Mouse (Mus musculus) ES-CJ7 (cell line): Measurements from ENCODE around the gene Arhgap23.

Experiments used
- DNase-seq: peaks from one replicate; pipeline ENCODE4 v3.0.0; 2011; ENCODE audit warnings: low read depth, low spot score

Gene Arhgap23

DNA sequence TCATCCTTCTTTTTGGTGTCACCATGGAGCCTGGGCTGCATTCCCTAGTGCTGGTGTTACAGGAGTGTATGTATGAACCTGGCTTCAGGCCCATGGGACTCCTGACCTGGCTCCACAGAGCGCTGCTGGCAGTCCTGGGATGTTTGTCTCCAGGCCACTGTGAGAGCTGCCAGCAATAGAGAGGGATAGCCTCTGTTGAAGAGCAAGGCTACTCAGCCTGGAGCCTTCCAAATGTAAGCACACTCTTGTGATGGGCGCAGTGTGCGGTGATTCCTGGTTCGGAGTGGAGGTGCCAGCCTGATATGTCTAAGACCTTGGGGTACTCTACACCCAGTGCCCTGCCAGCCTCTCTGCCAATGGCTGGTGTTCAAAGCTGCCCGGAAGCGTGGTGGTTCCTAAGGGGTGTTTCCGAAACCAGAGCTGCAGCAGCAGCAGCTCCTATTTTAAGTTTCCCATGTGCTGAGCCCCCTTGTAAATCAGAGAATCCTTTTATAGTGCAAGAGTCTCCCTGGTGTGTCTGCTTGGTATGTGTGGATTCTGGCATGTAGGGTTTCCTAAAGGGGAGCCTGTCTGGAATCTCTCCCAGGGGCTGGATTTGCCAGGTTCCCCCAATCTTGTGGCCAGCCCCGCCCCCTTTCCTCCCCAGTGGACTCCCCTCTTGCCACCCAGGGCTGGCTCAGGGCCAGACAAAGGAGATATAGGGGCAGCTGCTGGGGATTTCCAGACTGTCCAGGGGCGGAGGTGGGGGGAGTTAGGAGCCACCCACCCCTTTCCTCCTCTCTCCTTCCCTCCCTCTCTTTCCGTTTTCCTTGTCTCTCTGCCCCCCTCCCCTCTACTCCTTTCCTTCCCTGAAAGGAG lies 9.0 kb upstream of the Arhgap23 start:
- DNase-seq, result peak; percentile 7

DNA sequence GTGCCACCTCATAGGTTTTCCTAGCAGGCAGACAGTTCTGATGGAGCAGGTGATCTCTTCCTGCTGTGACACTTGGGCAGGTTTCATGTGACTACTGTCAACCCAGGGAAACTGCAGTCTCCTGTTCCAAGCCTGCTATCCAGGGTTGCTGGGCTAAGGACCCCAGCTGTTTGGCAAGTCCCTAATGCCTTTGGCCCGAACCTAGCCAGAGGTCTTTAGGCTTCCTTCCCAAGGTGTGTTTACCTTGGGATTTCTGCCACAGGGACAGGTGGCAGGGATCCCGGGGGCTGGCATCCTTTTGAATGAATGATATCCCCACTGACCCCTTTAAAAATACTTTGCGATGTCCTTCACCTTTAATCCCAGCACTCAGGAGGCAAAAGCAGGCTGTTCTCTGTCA lies 7.9 kb upstream of the Arhgap23 start:
- DNase-seq, result peak; percentile 9

DNA sequence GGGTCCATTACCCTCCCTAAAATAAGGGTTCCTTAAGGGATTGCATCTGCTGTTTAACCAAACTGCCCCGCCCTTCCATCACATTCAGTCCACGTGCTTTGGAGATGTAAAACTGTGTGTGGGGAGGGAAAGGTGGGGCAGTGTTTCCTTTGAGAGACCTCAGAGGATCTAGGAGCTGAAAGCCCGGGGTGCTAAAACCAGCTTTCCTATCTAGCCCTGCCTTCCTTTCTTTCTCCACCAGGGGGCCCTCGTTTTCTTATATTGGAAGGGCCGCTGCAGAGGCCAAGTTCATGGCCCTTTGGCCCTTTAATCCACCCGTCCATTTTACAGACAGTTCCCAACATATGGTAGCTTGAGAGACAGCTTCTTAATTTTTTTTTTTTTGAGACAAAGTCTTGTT lies 7.2 kb upstream of the Arhgap23 start:
- DNase-seq, result peak; percentile 94

DNA sequence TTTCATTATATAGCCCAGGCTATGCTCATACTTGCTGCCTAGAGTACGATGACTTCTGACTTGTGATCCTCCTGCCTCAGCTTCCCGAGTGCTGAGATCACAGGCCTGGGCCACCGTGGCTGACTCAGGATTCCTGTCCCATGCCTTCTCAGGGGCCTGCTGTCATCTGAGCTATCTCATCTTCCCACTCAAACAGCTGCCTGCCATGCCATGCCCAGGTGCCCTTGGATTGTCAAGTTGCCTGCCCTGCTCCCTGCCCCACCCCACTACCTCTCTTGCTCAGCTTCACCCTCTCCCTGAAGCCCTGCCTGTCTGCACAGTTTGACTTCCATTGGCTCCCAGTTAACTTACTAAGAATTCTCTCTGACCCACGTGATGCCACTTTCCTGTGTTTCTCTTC lies 4.4 kb upstream of the Arhgap23 start:
- peak; percentile 28 for DNase-seq

DNA sequence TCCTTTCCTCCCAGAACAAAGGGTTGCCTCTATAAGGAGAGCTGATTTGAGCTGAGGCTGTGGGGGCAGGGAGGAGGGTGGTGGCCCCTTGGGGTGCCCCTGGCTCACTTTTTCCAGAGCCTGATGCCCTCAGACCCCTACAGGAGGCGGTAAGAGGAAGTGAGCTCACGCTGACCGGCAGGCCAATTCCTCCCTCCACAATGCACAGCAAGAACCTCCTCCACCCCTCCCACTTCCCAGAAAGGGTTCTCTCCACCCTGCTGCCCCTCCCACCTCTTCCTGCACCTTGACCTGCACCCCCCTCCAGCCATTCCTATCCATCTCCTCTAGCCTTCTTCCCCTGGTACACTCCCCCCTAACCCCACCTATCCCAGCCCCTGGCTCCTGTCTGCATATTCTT lies 3.2 kb upstream of the Arhgap23 start:
- peak; percentile 98 for DNase-seq

DNA sequence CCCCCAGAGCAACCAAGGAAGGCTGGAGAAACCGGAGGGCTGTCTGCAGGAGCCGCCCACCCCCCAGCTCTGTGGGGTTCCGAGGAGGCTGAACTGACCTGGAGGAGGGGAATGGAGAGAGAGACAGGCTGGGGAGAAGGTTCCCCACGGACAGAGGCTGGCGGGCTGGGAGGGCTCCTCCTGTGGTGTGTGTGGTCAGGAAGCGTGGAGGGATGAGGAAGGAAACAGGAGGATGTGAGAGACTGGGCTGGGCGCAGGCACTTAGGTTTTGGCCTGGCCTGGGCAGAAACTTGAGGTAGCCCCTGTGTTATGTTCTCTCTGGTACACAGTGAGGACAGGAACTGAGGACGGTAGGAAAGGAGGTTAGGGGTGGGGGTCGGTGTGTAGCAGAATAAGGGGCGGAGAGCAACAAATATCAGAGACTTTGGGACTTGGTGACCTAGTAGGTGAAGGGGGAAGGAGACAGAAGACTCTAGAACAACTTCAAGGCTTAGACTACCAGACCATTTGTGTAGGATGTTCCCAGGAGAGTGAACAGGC lies 2.5 kb upstream of the Arhgap23 start:
- peak; percentile 72 for DNase-seq

DNA sequence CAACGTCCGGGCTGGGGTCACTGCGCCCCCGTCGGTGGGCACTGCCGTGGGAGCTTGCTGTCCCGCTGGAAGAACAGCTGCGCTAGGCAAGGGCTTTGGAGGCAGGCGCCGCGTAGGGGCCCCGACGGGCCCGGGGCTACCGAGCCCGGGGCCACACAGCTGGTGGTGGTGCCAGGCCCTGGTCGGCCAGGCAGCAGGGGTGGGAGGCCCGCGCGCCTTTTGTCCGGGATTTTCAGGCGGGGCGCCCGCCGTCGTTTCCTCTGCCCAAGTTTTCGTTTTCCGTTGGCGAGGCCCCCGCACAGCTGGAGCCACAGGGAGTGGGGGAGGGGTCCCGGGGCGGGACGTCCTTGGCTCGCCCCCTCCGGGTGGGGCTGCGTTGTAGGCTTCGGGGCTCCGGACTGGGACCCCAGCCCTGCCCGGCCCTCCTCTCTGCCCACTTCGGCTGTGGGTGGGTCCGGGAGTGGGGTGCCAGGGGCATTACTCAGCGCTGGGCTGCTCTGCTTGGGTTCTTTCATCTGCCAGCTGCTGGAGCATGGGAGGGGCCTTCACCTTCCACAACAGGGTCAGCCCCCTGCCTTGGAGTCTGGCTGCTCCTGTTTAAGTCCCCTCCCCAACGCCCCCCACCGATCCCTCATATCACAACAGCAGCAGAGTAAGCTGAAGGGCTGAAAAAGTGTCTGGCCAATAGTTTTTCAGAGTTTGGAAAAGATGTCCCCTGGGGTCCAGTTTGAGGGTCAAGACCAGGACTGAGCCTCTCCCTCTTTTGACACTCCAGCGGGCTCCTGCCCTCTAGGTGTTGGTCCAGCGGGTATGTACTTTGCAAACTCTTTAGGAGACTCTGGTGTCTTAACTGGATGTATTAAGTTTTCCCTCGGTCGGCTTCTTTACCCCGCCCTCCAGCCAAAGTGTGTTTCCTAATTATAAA lies 641 bp downstream of the Arhgap23 start:
- peak; percentile 90 for DNase-seq

DNA sequence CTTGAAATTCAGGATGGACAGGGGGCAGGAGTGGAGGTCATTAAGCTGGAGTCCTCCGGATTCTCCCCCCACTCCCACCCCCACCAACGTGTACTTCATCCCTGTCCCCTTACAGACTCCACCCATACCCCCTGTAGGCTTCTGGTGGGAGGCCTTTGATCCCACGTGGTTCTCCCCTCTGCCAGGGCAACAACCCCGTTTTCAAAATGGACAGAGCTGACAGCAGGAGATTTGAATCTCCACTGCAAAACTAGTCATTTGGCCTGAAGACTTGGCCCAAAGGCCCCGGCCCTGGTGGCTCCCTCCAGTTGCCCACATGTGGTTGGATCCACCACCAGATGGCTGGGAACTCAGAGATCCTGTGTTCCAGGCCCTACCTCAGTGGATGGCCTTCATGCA lies 1.3 kb downstream of the Arhgap23 start:
- no peak for DNase-seq

DNA sequence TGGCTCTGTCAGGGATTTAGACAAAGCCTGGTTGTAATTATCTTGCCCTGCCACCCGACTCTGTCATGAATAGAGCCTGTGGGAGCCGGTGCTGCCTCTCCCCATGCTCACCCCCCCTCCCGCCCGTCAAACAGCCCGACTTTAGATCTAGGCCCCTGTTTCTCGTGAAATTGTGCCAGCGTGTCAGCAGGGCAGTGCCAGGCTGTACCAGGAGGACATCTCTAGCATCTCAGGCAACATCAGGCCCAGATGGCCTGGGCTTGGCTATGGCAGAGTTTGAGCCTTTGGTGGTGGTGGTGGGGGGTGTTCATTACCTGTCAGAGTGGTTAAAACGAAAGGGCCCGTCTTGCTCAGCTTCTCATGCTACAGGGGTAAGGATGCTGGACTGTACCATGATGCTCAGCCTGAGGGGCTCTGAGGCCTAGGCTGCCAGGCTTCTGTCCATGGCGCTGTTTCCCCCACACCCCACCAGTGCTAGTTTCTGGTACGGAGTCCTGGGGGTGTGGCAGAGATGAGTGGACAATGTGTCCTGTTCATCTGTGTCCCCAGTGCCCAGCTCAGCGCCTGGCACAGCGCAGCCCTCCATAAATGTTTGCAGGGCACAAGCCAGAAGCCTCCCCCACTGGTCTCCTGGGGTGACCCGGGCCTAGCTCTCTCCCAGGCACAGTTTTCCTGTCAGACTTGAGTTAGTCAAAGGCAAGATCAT lies 3.7 kb downstream of the Arhgap23 start:
- no peak for DNase-seq

DNA sequence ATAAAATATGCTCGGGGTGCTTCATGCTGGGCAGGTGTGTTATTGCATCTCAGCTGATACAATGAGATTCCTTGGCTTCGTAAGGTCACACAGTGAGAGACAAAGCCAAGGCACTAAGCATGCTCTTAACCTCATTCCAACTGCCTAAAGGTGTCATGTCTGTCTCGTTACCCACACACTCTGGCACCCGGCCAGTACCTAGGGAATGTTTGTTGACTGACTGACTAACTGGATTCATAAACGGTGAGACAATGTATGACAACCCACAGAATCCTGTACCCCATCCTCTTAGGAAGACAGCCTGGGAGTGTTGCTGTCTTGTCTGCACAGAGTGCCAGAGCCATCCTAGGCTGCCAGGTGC lies 4.2 kb downstream of the Arhgap23 start:
- DNase-seq, result no peak

DNA sequence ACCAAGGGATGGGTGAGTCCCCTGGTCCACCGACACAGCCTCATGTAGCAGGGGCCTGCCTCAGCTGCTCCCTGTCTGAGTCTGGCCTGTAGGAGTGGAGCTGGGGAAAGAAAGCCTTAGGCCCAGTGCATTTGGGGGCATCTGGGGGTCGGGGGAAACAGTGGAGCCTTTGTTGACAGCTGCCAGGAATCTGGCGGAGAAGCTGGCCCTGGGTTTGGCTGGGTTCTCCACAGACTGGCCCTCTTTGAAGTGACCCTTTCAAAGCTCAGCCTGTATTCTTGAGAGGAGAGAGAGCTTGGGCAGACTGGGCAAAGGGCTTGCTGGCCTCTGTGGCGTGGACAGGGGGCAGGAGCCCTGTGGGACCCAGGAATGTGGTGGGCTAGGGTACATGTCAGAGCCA lies 7.2 kb downstream of the Arhgap23 start:
- no peak for DNase-seq

DNA sequence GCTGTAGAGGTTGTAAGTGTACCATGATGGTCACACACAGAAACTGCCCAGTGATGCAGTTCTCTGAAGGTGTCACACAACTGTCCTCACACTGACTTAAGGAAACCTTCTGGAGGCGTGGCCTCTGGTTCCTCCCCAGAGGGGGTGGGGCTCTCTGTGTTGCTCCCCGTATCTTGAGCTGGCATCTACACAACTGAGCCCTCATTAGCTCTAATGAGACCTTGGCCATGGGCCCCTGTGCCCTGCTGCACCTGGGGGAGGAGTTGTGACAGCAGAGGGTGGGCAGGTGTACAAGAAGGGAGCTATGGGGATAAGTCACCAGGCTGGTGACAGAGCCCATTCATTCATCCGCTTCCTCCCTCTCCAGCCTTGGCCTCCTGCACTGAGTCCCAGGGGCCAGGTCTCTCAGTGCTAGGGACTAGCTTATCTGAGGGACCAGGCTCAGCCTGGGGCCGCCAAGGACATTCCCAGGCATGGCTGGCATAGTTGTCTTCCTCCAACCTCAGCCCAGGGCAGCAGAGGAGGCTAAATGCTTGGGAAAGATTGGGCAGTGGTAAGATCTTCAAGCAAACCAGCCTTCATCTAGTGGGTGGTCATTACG lies 8.9 kb downstream of the Arhgap23 start:
- no peak for DNase-seq

DNA sequence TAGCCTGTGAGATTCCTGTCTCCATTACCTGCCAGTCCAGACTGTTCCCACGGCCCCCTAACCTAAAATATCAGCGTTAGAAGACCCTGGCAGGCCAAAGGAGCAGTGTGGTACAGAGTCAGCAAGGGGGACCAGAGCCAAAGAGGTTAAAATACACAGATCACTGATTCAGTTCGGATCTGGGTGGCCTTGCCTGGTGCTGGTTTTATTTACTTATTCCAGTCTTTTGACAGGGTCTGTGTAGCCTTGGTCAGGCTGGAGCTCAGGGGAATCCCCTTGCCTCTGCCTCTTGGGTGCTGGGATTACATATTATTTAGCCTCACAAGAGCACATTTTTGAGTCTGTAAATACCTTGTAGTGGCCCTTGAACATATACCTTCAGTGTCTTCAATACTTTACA lies 9.5 kb downstream of the Arhgap23 start:
- no peak for DNase-seq

DNA sequence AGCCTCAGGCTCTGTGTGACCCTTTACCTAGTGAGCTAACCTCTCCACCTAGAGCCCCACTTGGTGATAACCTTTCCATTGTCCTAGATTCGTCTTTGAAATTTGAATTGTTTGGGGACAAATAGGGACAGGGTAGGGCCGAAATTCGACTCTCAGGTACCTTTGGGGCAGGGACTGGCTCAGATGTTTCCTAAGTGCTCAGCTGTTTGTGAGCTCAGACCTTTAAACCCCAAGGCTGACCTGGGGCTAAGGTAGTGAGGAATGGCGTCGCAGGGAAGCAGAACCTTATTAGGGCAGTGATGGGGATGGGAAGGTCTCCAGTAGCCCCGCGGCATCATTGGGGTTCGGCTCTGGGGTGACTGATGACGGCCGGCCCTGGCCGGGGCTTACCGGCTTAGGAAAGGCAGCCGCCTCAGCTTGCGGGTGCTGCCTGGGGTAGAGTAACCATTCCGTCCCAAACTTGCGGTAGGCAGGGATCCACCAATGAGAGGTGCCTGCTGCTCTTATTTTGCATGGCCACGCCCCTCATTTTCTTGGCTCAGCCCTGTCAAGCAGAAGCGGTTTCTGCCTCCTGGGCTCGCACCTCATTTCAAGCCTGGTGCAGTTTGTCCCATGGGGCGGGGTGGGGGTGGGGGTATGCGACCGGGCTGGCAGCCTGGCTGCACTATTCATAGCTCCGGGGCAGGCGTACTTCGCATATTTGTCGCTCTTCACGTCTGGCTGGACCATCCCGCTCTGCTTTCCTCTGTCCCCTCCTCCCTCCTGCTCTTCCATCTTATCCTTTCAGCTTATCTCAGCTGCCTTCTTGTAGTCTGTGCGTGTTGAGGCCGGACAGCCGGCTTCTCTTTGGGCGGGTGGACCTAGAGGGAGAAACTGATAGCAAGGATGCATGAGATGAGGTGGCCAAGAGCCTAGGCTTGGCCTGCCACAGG lies 12.7 kb downstream of the Arhgap23 start:
- peak; percentile 95 for DNase-seq

DNA sequence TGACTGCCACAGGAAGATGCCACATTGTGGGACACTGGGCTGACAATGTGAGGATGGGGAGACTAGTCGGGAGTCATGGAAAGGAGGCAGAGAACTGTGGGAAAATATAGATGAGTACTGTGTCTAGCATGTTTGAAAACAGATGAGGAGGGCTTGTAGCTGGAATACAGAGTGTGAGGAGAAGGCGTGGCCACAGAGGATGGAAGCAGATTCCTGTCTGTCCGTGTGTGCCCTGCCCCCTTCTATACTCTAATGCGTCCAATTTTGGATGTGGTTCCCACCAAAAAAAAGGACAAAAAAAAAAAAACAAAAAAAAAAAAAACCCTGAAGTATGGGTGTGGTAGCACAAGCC lies 13.4 kb downstream of the Arhgap23 start:
- DNase-seq, result no peak

DNA sequence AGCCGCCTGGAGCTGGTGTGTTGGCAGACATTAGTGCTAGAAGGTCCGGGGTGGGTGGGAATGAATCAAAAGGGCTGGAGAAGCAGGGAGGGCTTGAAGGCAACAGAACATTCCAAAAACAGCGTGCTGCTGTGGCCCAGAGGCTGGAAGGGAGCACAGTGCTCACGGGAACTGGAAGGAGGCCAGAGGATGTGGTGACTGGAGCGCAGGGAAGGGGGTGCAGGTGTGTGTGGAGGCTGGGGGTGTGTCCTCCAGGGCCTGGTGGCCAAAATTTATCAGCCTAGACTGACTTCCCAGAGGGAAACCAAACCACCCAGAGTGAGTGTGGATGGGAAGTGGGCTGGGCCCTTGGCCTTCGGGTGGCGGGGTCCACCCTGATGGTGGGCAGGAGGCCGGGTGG lies 14.3 kb downstream of the Arhgap23 start:
- no peak for DNase-seq

DNA sequence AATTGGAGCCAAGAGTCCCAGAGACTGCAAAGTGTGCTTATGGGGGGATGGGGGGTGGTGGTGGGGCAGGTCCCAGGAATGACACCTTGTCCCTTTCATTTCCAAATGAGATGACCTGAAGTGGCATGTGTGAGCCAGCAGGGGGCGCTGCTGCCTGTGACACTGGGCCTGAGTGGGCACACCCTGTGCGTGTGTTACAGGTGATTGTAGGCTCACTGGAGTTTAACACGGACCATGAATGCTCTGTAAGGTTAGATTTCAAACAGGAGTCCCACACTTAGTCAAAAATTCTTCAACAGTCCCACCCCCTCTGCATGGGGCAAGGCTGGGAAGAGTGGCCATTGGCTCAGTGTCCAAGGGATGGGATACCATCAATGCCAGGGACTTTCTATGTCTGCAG lies 16.7 kb downstream of the Arhgap23 start:
- peak; percentile 83 for DNase-seq

DNA sequence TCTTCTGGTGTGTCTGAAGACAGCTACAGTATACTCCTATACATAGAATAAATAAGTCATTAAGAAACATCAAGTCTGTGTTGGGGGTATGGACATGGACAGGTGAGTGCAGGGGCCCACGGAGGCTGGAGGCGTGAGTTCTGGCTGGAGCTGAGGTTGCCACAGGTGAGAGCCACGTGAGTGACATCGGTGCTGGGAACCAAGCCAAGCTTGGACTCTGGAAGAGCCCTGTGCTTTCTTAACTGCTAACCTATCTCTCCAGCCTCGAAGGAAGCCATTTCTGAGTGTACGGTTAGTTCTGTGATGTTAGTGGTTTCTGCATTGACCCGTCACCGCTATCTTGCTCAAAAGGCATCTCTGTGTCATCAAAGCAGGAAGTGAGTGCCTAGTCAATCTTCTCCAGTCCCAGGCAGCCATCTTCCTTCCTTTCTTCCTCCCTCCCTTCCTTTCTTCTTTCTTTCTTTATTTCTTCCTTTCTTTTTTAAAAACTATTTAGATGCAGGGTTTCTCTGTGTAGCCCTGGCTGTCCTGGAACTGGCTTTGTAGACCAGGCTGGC lies 17.7 kb downstream of the Arhgap23 start:
- DNase-seq, result no peak

DNA sequence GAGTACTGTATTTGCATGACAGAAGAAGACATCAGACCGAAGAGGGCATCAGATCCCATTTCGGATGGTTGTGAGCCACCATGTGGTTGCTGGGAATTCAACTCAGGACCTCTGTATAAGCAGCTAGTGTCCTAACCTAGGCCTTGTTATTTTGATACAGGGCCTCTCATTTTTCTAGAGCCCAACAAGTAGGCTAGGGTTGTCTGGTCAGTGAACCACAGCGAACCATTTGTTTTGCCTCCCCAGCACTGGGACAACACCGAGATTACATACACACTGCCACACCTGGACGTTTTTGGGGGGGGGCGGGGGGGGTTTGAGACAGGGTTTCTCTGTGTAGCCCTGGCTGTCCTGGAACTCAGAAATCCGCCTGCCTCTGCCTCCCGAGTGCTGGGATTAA lies 18.8 kb downstream of the Arhgap23 start:
- peak; percentile 56 for DNase-seq
